Mouse (Mus musculus): Measurements from ENCODE around the gene Plcb1. TPM values are rescaled to one million over a fixed set of nuclear protein-coding genes. Genes with fewer than 3 reads are reported as not detected.

The Plcb1 gene
- polyA plus RNA-seq, 1 experiment from 2014 or later, result 4.6 TPM

DNA sequence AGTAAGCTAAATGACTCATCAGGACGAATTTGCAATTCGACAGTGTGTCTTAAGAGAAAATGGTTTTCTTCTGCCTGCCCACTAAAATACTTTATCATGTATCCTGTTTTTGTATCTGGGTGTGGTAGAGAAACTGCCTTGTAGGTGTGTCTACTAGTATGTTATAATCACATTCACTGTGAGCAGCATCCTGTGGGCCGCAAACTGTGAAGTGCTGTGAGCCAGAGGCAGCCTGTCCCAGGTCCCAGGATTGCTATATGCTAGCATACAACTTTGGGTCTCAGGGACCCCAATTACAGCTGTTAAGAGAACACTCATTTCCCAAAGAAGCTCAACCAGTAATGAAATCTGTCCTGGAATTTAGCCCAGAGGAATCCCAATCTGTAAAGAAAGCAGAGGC lies 444.4 kb downstream of the Plcb1 start:
- ATAC-seq (ENCODE audit: low read depth), result no peak
- no peak overlapping the region for H3K4me3 ChIP-seq (ENCODE audit: low read depth, low read length)
- no peaks in the 10 kb centered on the region for H3K36me3 ChIP-seq (ENCODE audit: control insufficient read depth, insufficient read depth)
- H3K27ac ChIP-seq (ENCODE audit: low read length), result no peak overlapping the region
- no peaks in the 10 kb centered on the region for H3K9me3 ChIP-seq (replicated peaks; ENCODE audit: control insufficient read depth, low read length)
- 59% methylated on average over 3 of the region's 3 CpGs for WGBS (ENCODE audit: insufficient replicate concordance)
- H3K9ac ChIP-seq (ENCODE audit: low read depth, low read length), result no peak overlapping the region
- H3K4me1 ChIP-seq (ENCODE audit: control insufficient read depth, low read depth, low read length), result no peaks in the 10 kb centered on the region
- no peaks in the 10 kb centered on the region for H3K27me3 ChIP-seq (ENCODE audit: control insufficient read depth, insufficient read depth, low read depth, low read length)
- no peak overlapping the region for H3K4me2 ChIP-seq (ENCODE audit: low read depth, low read length)

DNA sequence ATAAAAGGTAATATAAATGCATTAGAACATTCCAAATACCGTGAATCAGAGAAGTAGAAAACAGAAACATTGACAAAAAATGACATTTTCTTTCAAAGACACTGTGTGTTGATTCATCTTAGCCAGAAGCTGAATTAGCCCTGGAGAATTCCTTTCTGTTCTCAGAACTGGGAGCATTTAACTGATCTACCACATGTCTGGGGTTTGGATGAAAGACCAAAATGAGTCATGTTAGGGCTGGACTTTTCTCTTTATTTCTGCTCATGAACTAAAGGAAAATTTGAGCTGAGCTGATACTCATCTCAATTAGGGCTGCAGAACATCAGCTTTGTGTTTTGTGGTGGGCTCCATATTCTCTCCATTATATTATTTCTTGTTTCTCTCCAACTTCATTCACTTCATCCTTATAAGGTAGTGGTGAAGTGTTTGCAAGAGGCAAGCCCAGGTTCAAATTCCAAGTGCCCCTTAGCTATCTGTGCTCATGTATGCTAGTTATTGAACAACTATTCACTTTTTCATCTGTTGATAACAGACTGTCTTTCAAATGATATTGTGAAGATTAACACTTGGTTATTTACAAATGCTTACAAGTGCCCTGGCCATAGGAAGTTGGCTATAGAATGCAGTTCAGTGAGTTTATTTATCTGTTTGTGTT lies 456.9 kb downstream of the Plcb1 start:
- Histone ChIP-seq H3K27ac (ENCODE audit: low read length) (no peak overlapping the region), H3K4me3 (ENCODE audit: low read depth, low read length) (no peak overlapping the region), H3K36me3 (ENCODE audit: control insufficient read depth, insufficient read depth) (no peaks in the 10 kb centered on the region), H3K9me3 (replicated peaks; ENCODE audit: control insufficient read depth, low read length) (no peaks in the 10 kb centered on the region), H3K4me2 (ENCODE audit: low read depth, low read length) (no peak overlapping the region), H3K27me3 (ENCODE audit: control insufficient read depth, insufficient read depth, low read depth, low read length) (no peaks in the 10 kb centered on the region), H3K4me1 (ENCODE audit: control insufficient read depth, low read depth, low read length) (no peaks in the 10 kb centered on the region), H3K9ac (ENCODE audit: low read depth, low read length) (no peak overlapping the region)
- WGBS (ENCODE audit: insufficient replicate concordance), result 58% methylated on average over 1 of the region's 1 CpGs
- ATAC-seq (ENCODE audit: low read depth), result no peak

DNA sequence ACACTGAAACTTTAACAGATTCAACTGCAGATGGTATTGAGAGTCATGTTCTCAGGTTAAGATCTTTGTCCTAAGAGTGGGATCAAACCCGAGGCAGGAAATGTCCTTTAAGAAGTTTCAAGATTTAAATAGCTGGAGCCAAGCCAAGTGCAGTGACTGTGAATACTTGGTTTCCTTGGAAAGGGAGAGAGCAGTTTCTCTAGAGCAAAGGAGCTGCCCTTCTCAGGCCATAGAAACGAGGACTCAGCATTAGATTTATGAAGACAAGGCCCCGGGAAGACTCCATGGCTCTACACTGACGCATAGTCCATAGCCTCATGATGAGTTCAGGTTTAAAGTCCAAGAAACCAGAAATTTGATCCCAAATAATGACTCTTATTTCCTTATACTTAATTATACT lies 457.9 kb downstream of the Plcb1 start:
- Histone ChIP-seq H3K27ac (ENCODE audit: low read length) (no peak overlapping the region), H3K4me3 (ENCODE audit: low read depth, low read length) (no peak overlapping the region), H3K27me3 (ENCODE audit: control insufficient read depth, insufficient read depth, low read depth, low read length) (no peaks in the 10 kb centered on the region), H3K4me1 (ENCODE audit: control insufficient read depth, low read depth, low read length) (no peaks in the 10 kb centered on the region), H3K4me2 (ENCODE audit: low read depth, low read length) (no peak overlapping the region), H3K9ac (ENCODE audit: low read depth, low read length) (no peak overlapping the region), H3K36me3 (ENCODE audit: control insufficient read depth, insufficient read depth) (no peaks in the 10 kb centered on the region), H3K9me3 (replicated peaks; ENCODE audit: control insufficient read depth, low read length) (no peaks in the 10 kb centered on the region)
- 43% methylated on average over 4 of the region's 4 CpGs for WGBS (ENCODE audit: insufficient replicate concordance)
- no peak for ATAC-seq (ENCODE audit: low read depth)

DNA sequence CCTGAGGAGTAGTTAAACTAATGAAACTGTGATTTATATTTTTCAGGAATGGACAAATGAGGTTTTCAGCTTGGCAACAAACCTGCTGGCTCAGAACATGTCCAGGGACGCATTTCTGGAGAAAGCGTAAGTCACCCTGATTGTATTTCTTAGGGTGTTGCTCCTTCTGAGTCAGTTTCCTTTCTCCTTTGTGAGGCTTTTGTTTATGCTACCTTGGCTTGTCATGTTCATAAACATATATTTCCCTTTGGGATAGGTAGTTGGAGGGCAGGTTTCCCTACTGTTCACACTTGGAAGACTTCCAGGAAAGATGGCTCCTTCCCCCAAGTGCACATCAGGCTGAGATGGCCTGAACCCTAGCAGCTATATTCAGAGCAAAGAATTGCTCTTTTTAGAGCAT lies 464.1 kb downstream of the Plcb1 start:
- H3K4me2 ChIP-seq (ENCODE audit: low read depth, low read length), result no peak overlapping the region
- 68% methylated on average over 2 of the region's 2 CpGs for WGBS (ENCODE audit: insufficient replicate concordance)
- H3K27me3 ChIP-seq (ENCODE audit: control insufficient read depth, insufficient read depth, low read depth, low read length), result no peaks in the 10 kb centered on the region
- no peak overlapping the region for H3K4me3 ChIP-seq (ENCODE audit: low read depth, low read length)
- no peaks in the 10 kb centered on the region for H3K9me3 ChIP-seq (replicated peaks; ENCODE audit: control insufficient read depth, low read length)
- H3K4me1 ChIP-seq (ENCODE audit: control insufficient read depth, low read depth, low read length), result no peaks in the 10 kb centered on the region
- H3K36me3 ChIP-seq (ENCODE audit: control insufficient read depth, insufficient read depth), result no peaks in the 10 kb centered on the region
- no peak overlapping the region for H3K9ac ChIP-seq (ENCODE audit: low read depth, low read length)
- no peak for ATAC-seq (ENCODE audit: low read depth)
- no peak overlapping the region for H3K27ac ChIP-seq (ENCODE audit: low read length)

DNA sequence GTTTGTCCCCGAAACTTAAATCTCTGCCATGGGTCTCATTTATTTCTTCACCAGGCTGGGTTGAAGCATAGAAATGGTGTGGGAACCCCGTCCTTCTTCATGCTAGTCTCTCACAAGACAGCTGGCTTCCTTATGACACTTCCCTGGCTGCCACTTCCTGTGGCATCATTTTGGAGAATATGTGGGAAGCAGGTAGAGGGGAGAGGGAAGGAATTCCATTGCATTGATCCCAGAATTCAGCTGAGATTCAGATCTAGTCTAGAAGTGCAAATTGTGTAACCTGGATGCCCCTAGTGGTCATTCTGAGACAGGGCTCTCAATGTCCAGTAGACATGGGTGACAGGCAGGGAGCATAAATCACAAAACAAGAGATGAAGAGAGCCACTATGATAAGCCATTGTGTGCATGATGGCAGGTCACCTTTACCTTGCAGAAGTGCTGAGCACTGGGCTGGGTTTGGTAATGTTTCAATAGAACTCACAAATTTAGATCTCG lies 466.0 kb downstream of the Plcb1 start:
- Histone ChIP-seq H3K4me2 (ENCODE audit: low read depth, low read length) (no peak overlapping the region), H3K4me3 (ENCODE audit: low read depth, low read length) (no peak overlapping the region), H3K27me3 (ENCODE audit: control insufficient read depth, insufficient read depth, low read depth, low read length) (no peaks in the 10 kb centered on the region), H3K27ac (ENCODE audit: low read length) (no peak overlapping the region), H3K4me1 (ENCODE audit: control insufficient read depth, low read depth, low read length) (no peaks in the 10 kb centered on the region), H3K9me3 (replicated peaks; ENCODE audit: control insufficient read depth, low read length) (no peaks in the 10 kb centered on the region), H3K36me3 (ENCODE audit: control insufficient read depth, insufficient read depth) (no peaks in the 10 kb centered on the region), H3K9ac (ENCODE audit: low read depth, low read length) (no peak overlapping the region)
- no peak for ATAC-seq (ENCODE audit: low read depth)
- 56% methylated on average over 3 of the region's 3 CpGs for whole genome bisulfite sequencing (ENCODE audit: insufficient replicate concordance)

DNA sequence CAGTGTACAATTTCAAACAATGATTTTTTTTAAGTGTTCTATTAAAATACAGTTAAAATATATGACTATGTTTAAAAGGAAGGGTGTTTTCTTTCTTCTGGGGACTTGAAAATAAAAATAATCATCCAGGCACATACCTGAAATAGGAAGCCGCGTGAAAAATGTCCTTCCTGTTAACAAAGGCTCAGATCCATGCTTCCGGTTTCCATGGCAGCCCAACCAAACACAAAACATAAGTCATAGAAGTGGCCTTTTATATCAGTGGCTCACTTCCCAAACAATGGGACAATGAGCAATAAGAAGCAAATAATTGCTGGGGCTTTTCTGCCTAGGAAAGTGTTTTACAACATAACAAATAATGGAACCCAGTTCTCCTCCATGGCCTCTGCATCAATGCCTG lies 473.3 kb downstream of the Plcb1 start:
- no peaks in the 10 kb centered on the region for H3K9me3 ChIP-seq (replicated peaks; ENCODE audit: control insufficient read depth, low read length)
- WGBS (ENCODE audit: insufficient replicate concordance), result 55% methylated on average over 3 of the region's 3 CpGs
- H3K27me3 ChIP-seq (ENCODE audit: control insufficient read depth, insufficient read depth, low read depth, low read length), result no peaks in the 10 kb centered on the region
- H3K4me2 ChIP-seq (ENCODE audit: low read depth, low read length), result no peak overlapping the region
- no peak overlapping the region for H3K4me3 ChIP-seq (ENCODE audit: low read depth, low read length)
- ATAC-seq (ENCODE audit: low read depth), result no peak
- H3K27ac ChIP-seq (ENCODE audit: low read length), result no peak overlapping the region
- no peak overlapping the region for H3K9ac ChIP-seq (ENCODE audit: low read depth, low read length)
- H3K36me3 ChIP-seq (ENCODE audit: control insufficient read depth, insufficient read depth), result no peaks in the 10 kb centered on the region
- H3K4me1 ChIP-seq (ENCODE audit: control insufficient read depth, low read depth, low read length), result no peaks in the 10 kb centered on the region

DNA sequence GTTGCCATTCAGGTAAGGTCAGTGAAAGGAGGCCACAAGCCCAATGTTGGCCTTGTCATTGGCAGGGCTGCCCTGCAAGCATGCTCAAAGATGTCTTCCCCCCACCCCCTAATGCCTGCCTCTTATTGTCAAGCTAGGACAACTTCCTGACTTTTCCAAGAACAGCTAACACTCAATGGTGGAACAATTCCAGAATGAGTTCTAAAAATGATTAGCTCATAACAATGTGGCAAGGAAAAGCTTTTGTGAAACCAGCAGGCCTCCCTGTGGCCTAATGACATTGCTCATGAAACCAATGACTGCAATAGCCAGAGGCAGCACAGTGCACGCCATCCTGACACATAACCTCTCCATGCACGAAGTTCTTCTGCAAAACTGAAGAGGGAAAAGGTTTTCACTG lies 478.1 kb downstream of the Plcb1 start:
- Histone ChIP-seq H3K36me3 (ENCODE audit: control insufficient read depth, insufficient read depth) (no peaks in the 10 kb centered on the region), H3K4me1 (ENCODE audit: control insufficient read depth, low read depth, low read length) (no peaks in the 10 kb centered on the region)
- 46% methylated on average over 2 of the region's 2 CpGs for WGBS (ENCODE audit: insufficient replicate concordance)

DNA sequence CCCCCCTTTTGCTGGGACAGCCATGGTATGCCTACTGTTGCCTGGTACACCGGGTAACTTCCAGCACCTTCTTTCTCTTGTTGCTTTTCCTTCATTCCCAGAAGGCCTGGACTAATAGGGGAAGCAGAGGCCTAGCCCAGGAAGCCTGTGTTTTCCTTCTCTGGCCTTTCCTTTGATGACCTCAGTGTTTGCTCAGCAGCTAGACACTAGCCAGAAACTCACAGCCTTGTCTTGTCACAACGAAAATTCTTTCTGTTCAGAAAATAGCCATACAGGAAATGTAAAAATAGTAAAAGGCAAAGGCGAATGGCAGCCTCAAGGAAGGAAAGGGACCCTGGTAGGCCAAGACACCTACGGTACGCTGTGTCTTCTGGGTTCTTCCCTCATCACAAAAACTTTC lies 489.1 kb downstream of the Plcb1 start:
- no peaks in the 10 kb centered on the region for H3K36me3 ChIP-seq (ENCODE audit: control insufficient read depth, insufficient read depth)
- H3K27ac ChIP-seq (ENCODE audit: low read length), result no peak overlapping the region
- 31% methylated on average over 5 of the region's 5 CpGs for WGBS (ENCODE audit: insufficient replicate concordance)
- no peak overlapping the region for H3K9ac ChIP-seq (ENCODE audit: low read depth, low read length)
- H3K4me3 ChIP-seq (ENCODE audit: low read depth, low read length), result no peak overlapping the region
- no peak for ATAC-seq (ENCODE audit: low read depth)
- H3K4me2 ChIP-seq (ENCODE audit: low read depth, low read length), result no peak overlapping the region
- no peaks in the 10 kb centered on the region for H3K4me1 ChIP-seq (ENCODE audit: control insufficient read depth, low read depth, low read length)
- H3K27me3 ChIP-seq (ENCODE audit: control insufficient read depth, insufficient read depth, low read depth, low read length), result no peaks in the 10 kb centered on the region
- H3K9me3 ChIP-seq (replicated peaks; ENCODE audit: control insufficient read depth, low read length), result no peaks in the 10 kb centered on the region

More for the DNA sequence above, 478.1 kb downstream of the Plcb1 start:
- Histone ChIP-seq H3K27me3 (ENCODE audit: control insufficient read depth, insufficient read depth, low read depth, low read length) (no peaks in the 10 kb centered on the region), H3K27ac (ENCODE audit: low read length) (no peak overlapping the region), H3K9me3 (replicated peaks; ENCODE audit: control insufficient read depth, low read length) (no peaks in the 10 kb centered on the region), H3K9ac (ENCODE audit: low read depth, low read length) (no peak overlapping the region), H3K4me3 (ENCODE audit: low read depth, low read length) (no peak overlapping the region), H3K4me2 (ENCODE audit: low read depth, low read length) (no peak overlapping the region)
- no peak for ATAC-seq (ENCODE audit: low read depth)

DNA sequence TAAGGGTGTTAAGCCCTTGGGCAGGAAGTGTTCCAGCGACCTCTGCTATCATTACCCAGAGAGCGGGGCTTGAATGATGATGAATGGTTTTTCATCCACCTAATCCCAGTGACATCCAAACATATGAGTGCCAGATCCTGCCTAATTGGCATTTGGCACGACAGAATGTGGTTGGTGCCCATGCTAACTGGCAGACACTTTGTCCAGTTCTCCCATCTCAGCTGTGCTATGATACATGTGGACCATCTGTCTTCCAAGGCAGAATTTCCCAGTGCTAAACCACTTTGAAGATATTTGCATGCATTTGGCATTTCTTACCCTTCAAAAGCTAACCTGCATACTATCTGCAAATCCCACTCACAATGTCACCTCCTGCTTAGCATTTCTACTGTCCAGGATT lies 492.6 kb downstream of the Plcb1 start:
- Histone ChIP-seq H3K9ac (ENCODE audit: low read depth, low read length) (no peak overlapping the region), H3K27ac (ENCODE audit: low read length) (no peak overlapping the region), H3K4me2 (ENCODE audit: low read depth, low read length) (no peak overlapping the region), H3K9me3 (replicated peaks; ENCODE audit: control insufficient read depth, low read length) (no peaks in the 10 kb centered on the region), H3K27me3 (ENCODE audit: control insufficient read depth, insufficient read depth, low read depth, low read length) (no peaks in the 10 kb centered on the region), H3K4me1 (ENCODE audit: control insufficient read depth, low read depth, low read length) (no peaks in the 10 kb centered on the region), H3K4me3 (ENCODE audit: low read depth, low read length) (no peak overlapping the region), H3K36me3 (ENCODE audit: control insufficient read depth, insufficient read depth) (no peaks in the 10 kb centered on the region)
- WGBS (ENCODE audit: insufficient replicate concordance), result 52% methylated on average over 3 of the region's 3 CpGs
- no peak for ATAC-seq (ENCODE audit: low read depth)
